Mouse (Mus musculus): ENCODE results near the gene Lrp5. TPM values are rescaled to one million over a fixed set of nuclear protein-coding genes. Genes with fewer than 3 reads are reported as not detected.

Lrp5 gene
- polyA plus RNA-seq, 1 experiment from 2014 or later = 8.4 TPM

DNA sequence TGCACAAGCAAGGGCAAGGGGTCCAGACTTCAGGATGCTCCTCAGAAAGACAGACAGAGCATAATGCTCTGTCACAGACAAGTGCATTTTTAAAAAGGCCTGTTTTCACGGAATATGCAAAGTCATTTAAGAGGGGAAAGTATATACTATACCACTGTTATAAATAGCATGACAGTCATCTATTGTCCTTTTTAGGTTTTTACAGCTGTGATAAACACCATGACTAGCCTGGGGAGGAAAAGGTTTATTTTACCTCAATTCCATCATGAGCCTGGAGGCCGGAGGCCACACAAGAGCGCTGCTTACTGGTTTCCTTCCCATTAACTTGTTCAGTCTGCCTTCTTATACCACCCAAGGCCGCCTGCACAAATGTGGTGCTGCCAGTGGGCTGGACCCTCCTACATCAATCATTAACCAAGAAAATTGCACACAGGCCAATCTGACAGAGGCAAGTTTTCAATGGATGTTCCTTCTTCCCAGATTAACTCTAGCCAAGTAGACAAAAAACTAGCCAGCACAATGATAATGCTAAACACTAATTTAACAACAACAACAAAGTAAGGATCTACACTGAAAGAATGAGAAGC is 134.7 kb downstream of the Lrp5 start:
- Histone ChIP-seq H3K27ac (no peak overlapping the region), H3K4me3 (replicated peaks) (no peak overlapping the region), H3K9ac (replicated peaks) (no peak overlapping the region), H3K4me1 (replicated peaks) (0 out of 2 replicates have a peak, but pooled peaks cover 3% of the 10 kb centered on the region), H3K27me3 (no peaks in the 10 kb centered on the region), H3K36me3 (peaks cover 8% of the 10 kb centered on the region; the same call in 1 of the 2 replicates), H3K4me2 (no peak overlapping the region), H3K9me3 (no peaks in the 10 kb centered on the region)
- 67% methylated on average over 4 of the region's 4 CpGs for WGBS
- ATAC-seq (ENCODE audit: insufficient number of reproducible peaks, insufficient read depth, low FRiP score, low TSS enrichment, low read depth) = no peak

DNA sequence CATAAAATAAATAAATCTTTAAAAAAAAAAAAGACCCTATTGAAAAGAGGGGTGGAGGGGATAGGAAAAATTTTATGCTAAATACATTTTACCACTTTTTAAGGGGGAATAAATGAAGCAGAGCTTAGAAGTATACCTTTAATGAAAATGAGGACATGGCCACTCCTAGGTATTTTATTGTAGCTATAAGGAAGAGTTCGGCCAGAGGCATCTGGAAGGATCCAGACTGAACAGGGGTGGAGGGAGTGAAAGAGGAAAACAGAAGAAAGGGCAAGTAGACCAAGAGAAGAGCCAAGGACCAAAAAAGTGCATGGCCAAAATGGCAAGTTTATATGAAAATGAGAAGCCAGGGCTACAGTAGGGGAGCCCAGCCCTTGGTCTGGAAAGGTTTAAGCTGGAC is 136.3 kb downstream of the Lrp5 start:
- WGBS = 91% methylated on average over 1 of the region's 1 CpGs
- Histone ChIP-seq H3K9me3 (no peaks in the 10 kb centered on the region), H3K9ac (replicated peaks) (no peak overlapping the region), H3K4me1 (replicated peaks) (0 out of 2 replicates have a peak, but pooled peaks cover 3% of the 10 kb centered on the region), H3K27me3 (no peaks in the 10 kb centered on the region), H3K4me2 (no peak overlapping the region), H3K36me3 (peaks cover 8% of the 10 kb centered on the region; the same call in 1 of the 2 replicates), H3K4me3 (replicated peaks) (no peak overlapping the region), H3K27ac (no peak overlapping the region)
- no peak for ATAC-seq (ENCODE audit: insufficient number of reproducible peaks, insufficient read depth, low FRiP score, low TSS enrichment, low read depth)

GRCm38 (mm10) chr19:3549263-3549662 is 137.1 kb downstream of the Lrp5 start:
- no peaks in the 10 kb centered on the region for H3K9me3 ChIP-seq
- H3K4me3 ChIP-seq (replicated peaks) = no peak overlapping the region
- H3K27ac ChIP-seq = no peak overlapping the region
- ATAC-seq (ENCODE audit: insufficient number of reproducible peaks, insufficient read depth, low FRiP score, low TSS enrichment, low read depth) = no peak
- 0 out of 2 replicates have a peak, but pooled peaks cover 3% of the 10 kb centered on the region for H3K4me1 ChIP-seq (replicated peaks)
- H3K9ac ChIP-seq (replicated peaks) = no peak overlapping the region
- H3K36me3 ChIP-seq = peaks cover 8% of the 10 kb centered on the region; the same call in 1 of the 2 replicates
- no peaks in the 10 kb centered on the region for H3K27me3 ChIP-seq
- WGBS = 94% methylated on average over 1 of the region's 1 CpGs
- H3K4me2 ChIP-seq = no peak overlapping the region

DNA sequence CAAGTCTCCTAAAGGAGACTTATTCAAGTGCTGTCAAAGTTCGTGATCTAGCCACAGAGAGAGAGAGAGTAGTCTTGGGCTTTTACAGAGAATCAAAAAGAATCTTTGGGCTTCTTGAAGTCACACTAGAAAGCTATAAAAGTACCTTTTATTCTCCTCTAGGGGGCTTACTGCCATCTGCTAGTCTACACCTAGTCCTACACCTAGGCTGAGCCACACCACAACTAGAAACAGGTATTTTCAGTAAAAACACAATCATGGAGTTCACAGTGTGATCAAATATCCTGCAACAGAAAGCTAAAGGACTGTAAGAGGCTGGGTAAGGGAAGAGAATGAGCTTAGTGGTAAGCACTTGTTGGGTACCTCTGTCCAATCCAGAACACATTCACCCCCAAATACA is 138.1 kb downstream of the Lrp5 start:
- H3K36me3 ChIP-seq = peaks cover 15% of the 10 kb centered on the region
- no peak overlapping the region for H3K9ac ChIP-seq (replicated peaks)
- WGBS = 100% methylated on average over 1 of the region's 1 CpGs
- H3K9me3 ChIP-seq = no peaks in the 10 kb centered on the region
- no peaks in the 10 kb centered on the region for H3K27me3 ChIP-seq
- H3K4me3 ChIP-seq (replicated peaks) = no peak overlapping the region
- no peak for ATAC-seq (ENCODE audit: insufficient number of reproducible peaks, insufficient read depth, low FRiP score, low TSS enrichment, low read depth)
- no peak overlapping the region for H3K27ac ChIP-seq
- H3K4me1 ChIP-seq (replicated peaks) = 0 out of 2 replicates have a peak, but pooled peaks cover 3% of the 10 kb centered on the region
- no peak overlapping the region for H3K4me2 ChIP-seq

DNA sequence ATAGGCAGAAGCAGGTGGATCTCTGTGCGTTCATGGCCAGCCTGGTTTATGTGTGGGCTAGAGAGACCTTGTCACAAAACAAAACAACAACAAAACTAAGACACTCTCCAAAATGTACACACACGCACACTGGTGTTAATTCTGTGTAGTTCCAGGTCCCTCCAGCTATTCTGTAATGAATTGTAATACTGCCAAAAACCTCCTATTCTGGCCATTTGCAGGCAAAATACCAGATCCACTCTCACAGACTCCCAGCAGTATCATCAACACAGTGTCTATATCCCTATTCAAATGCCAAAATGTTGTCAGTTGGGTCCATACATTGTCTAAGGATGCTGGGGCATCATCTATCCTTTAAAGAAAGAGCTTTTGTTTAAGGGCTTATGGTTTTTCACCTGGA is 141.4 kb downstream of the Lrp5 start:
- no peak overlapping the region for H3K4me2 ChIP-seq
- no peaks in the 10 kb centered on the region for H3K9me3 ChIP-seq
- no peaks in the 10 kb centered on the region for H3K4me1 ChIP-seq (replicated peaks)
- H3K4me3 ChIP-seq (replicated peaks) = no peak overlapping the region
- WGBS = 91% methylated on average over 2 of the region's 2 CpGs
- H3K36me3 ChIP-seq = peaks cover 30% of the 10 kb centered on the region
- H3K27ac ChIP-seq = no peak overlapping the region
- no peak overlapping the region for H3K9ac ChIP-seq (replicated peaks)
- no peak for ATAC-seq (ENCODE audit: insufficient number of reproducible peaks, insufficient read depth, low FRiP score, low TSS enrichment, low read depth)
- no peaks in the 10 kb centered on the region for H3K27me3 ChIP-seq

DNA sequence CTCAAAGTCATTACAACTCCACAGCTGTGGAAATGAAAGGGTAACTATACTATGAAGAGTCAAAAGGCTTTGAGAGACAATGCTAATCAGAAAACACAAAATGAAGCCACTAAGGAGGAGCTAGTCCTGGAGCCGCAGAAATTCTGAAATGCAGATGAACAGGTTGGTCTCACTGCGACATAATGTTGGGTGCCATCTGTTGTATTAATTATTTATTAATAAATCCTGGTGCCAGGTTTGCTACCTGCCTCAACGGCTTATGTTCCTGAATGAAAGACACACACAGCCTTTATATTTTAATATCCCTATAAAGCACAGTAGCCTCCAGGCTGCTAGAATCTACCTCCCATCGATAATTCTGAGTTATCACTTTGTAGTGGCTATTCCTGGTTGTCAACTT is 143.8 kb downstream of the Lrp5 start:
- Histone ChIP-seq H3K9ac (replicated peaks) (no peak overlapping the region), H3K27ac (no peak overlapping the region), H3K4me3 (replicated peaks) (no peak overlapping the region), H3K36me3 (peaks cover 41% of the 10 kb centered on the region), H3K4me2 (no peak overlapping the region), H3K9me3 (no peaks in the 10 kb centered on the region), H3K4me1 (replicated peaks) (no peaks in the 10 kb centered on the region), H3K27me3 (no peaks in the 10 kb centered on the region)
- ATAC-seq (ENCODE audit: insufficient number of reproducible peaks, insufficient read depth, low FRiP score, low TSS enrichment, low read depth) = no peak
- WGBS = 97% methylated on average over 4 of the region's 4 CpGs

DNA sequence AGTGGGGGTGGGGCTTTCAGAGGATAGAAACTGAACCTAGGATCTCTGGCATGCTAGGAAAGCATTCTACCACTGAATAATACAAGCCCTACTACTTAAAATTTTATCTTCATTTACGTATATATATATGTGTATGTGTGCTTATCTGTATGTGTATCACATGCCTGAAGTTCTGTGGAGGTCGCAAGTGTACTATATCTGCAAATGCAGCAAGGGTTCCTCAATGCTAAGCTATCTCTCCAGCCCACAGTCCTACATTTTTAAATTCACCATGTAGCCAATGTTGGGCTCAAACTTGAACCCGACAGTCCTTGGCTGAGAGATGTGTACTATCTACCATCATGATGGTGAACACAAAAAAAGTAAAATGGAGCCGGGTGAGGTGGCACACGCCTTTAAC is 145.4 kb downstream of the Lrp5 start:
- H3K27ac ChIP-seq = no peak overlapping the region
- no peaks in the 10 kb centered on the region for H3K27me3 ChIP-seq
- no peak for ATAC-seq (ENCODE audit: insufficient number of reproducible peaks, insufficient read depth, low FRiP score, low TSS enrichment, low read depth)
- H3K4me1 ChIP-seq (replicated peaks) = no peaks in the 10 kb centered on the region
- H3K36me3 ChIP-seq = peaks cover 36% of the 10 kb centered on the region
- H3K4me2 ChIP-seq = no peak overlapping the region
- no peak overlapping the region for H3K9ac ChIP-seq (replicated peaks)
- no peak overlapping the region for H3K4me3 ChIP-seq (replicated peaks)
- 96% methylated on average over 5 of the region's 5 CpGs for WGBS
- H3K9me3 ChIP-seq = no peaks in the 10 kb centered on the region

DNA sequence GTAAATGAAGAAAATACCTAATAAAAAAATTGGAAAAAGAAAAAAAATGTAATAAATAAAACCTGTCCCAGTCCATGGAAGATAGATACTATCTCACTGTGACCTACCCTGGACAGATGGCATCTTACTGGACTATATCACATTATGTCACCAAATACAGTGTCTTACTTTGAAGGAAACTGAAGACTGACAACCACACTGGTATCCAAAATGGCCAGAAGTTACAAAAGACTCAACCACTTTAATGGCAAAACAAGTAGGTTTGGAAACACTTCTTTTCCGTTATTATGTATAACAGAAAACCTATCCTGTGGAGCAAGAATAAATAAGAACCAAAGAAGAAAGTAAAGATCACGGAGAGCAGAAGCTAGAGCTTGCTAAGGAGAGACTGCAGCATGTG is 146.1 kb downstream of the Lrp5 start:
- Histone ChIP-seq H3K36me3 (peaks cover 36% of the 10 kb centered on the region), H3K9ac (replicated peaks) (no peak overlapping the region), H3K9me3 (no peaks in the 10 kb centered on the region), H3K27me3 (no peaks in the 10 kb centered on the region), H3K4me3 (replicated peaks) (no peak overlapping the region), H3K27ac (no peak overlapping the region), H3K4me2 (no peak overlapping the region), H3K4me1 (replicated peaks) (no peaks in the 10 kb centered on the region)
- ATAC-seq (ENCODE audit: insufficient number of reproducible peaks, insufficient read depth, low FRiP score, low TSS enrichment, low read depth) = no peak
- 93% methylated on average over 2 of the region's 2 CpGs for WGBS

- no peak for ATAC-seq (ENCODE audit: insufficient number of reproducible peaks, insufficient read depth, low FRiP score, low TSS enrichment, low read depth)
- Histone ChIP-seq H3K9ac (replicated peaks) (no peak overlapping the region), H3K4me3 (replicated peaks) (no peak overlapping the region), H3K27me3 (no peaks in the 10 kb centered on the region), H3K36me3 (peaks cover 36% of the 10 kb centered on the region), H3K27ac (no peak overlapping the region), H3K9me3 (no peaks in the 10 kb centered on the region), H3K4me2 (no peak overlapping the region), H3K4me1 (replicated peaks) (no peaks in the 10 kb centered on the region)
- WGBS = 88% methylated on average over 5 of the region's 5 CpGs
Observed at GRCm38 (mm10) chr19:3539456-3539855, 146.9 kb downstream of the Lrp5 start.

DNA sequence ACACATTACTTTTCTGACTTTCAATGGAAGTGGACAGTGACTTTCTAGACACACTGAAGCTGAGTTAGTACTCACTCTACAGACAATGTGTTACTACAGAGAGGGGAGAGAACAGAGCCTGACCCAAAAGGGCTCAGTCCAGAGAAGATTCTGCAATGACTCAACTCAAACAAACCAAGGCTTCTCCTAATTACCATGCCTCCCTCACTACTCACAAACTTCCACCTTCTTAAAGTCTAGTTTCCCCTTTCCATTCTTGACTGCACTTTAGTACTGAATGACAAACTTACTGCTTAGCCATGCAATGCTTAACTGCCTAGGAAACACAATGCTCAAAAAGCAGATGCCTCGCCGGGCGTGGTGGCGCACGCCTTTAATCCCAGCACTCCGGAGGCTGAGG is 148.7 kb downstream of the Lrp5 start:
- Histone ChIP-seq H3K36me3 (peaks cover 25% of the 10 kb centered on the region), H3K9ac (replicated peaks) (no peak overlapping the region), H3K4me2 (no peak overlapping the region), H3K4me1 (replicated peaks) (no peaks in the 10 kb centered on the region), H3K27ac (no peak overlapping the region), H3K9me3 (no peaks in the 10 kb centered on the region), H3K27me3 (no peaks in the 10 kb centered on the region), H3K4me3 (replicated peaks) (no peak overlapping the region)
- no peak for ATAC-seq (ENCODE audit: insufficient number of reproducible peaks, insufficient read depth, low FRiP score, low TSS enrichment, low read depth)
- WGBS = over 99% methylated on average over 6 of the region's 6 CpGs

- WGBS = 86% methylated on average over 3 of the region's 3 CpGs
Observed at GRCm38 (mm10) chr19:3534945-3535344, 151.4 kb downstream of the Lrp5 start.

More at GRCm38 (mm10) chr19:3534945-3535344, 151.4 kb downstream of the Lrp5 start:
- no peaks in the 10 kb centered on the region for H3K27me3 ChIP-seq
- H3K9me3 ChIP-seq = no peaks in the 10 kb centered on the region
- no peak overlapping the region for H3K4me2 ChIP-seq
- no peak overlapping the region for H3K9ac ChIP-seq (replicated peaks)
- no peak overlapping the region for H3K4me3 ChIP-seq (replicated peaks)
- peaks cover 17% of the 10 kb centered on the region; the same call in 1 of the 2 replicates for H3K36me3 ChIP-seq
- ATAC-seq (ENCODE audit: insufficient number of reproducible peaks, insufficient read depth, low FRiP score, low TSS enrichment, low read depth) = no peak
- no peak overlapping the region for H3K27ac ChIP-seq
- no peaks in the 10 kb centered on the region for H3K4me1 ChIP-seq (replicated peaks)

All from limb, embryonic 12.5 days (tissue).